Comparison of ENCODE assay signal across 8 mouse cellular contexts in genomic region chr5:122898963-122899776, GRCm38 (mm10). TPM values are rescaled to one million over a fixed set of nuclear protein-coding genes. Genes with fewer than 3 reads are reported as not detected.
A peak's percentile ranks its signal among the peaks of the same experiment; 100 is the strongest.
DNase-seq lines count a peak whose midpoint lies in the region; ATAC-seq and TF ChIP-seq lines count a peak whose summit lies in the region.

No protein-coding gene starts in this region.

- no peak for TF ChIP-seq CTCF in MEL (IDR thresholded peaks at IDR 0.05 in 2 of 3, conservative IDR thresholded peaks at IDR 0.05 in 1 of 3; ENCODE audit: control insufficient read depth in 1 of 3, insufficient read depth in 1 of 3, low read depth in 2 of 3, low read length in 3 of 3, poor library complexity in 1 of 3, severe bottlenecking in 1 of 3)
- TF ChIP-seq CTCF in embryonic fibroblast, embryonic 13.5 days (IDR thresholded peaks at IDR 0.05; ENCODE audit: borderline replicate concordance, insufficient read depth, low read length): no peak

- H3K4me1 ChIP-seq in erythroblast, embryonic 14.5 days (ENCODE audit: control insufficient read depth): peaks cover 76% of the 10 kb centered on the region
- peaks cover 11 to 33% of the 10 kb centered on the region in 2 experiments for H3K4me1 ChIP-seq in MEL (ENCODE audit: control insufficient read depth in 1 of 2, insufficient read depth in 2 of 2, low read length in 2 of 2)
- H3K4me1 ChIP-seq in embryonic fibroblast, embryonic 13.5 days (ENCODE audit: control insufficient read depth, insufficient read depth, low read length): peaks cover 6% of the 10 kb centered on the region

- no peak for ATAC-seq in erythroblast, adult 5-6 weeks (replicated peaks; ENCODE audit: low FRiP score, poor library complexity, severe bottlenecking)

- no peak for TF ChIP-seq RAD21 in MEL (IDR thresholded peaks at IDR 0.05; ENCODE audit: low read depth, low read length)

- H3K9ac ChIP-seq in MEL (ENCODE audit: control insufficient read depth, low read depth, low read length, poor library complexity, severe bottlenecking): peak overlapping the region; percentile 93

- H3K79me2 ChIP-seq in MEL (ENCODE audit: control insufficient read depth, insufficient read depth, low read length, poor library complexity): peaks cover 26% of the 10 kb centered on the region

- TF ChIP-seq EP300 in MEL (IDR thresholded peaks at IDR 0.05; ENCODE audit: low read depth in 1 of 2, low read length in 2 of 2): no peak

- no peak for TF ChIP-seq POLR2A in MEL (IDR thresholded peaks at IDR 0.05; ENCODE audit: control insufficient read depth in 1 of 2, insufficient read depth in 1 of 2, low read depth in 1 of 2, low read length in 2 of 2, poor library complexity in 1 of 2)
- no peak for TF ChIP-seq POLR2A in embryonic fibroblast, embryonic 13.5 days (IDR thresholded peaks at IDR 0.05; ENCODE audit: low read depth, low read length)

- no peaks in the 10 kb centered on the region for H3K27me3 ChIP-seq in erythroblast, embryonic 14.5 days (ENCODE audit: control insufficient read depth)
- no peaks in the 10 kb centered on the region for H3K27me3 ChIP-seq in MEL (ENCODE audit: control insufficient read depth in 1 of 2, insufficient read depth in 2 of 2, low read length in 2 of 2)

- H3K4me3 ChIP-seq in erythroblast, embryonic 14.5 days (replicated peaks): peak overlapping the region; percentile 73
- peak overlapping the region; percentile 82 to 99 for H3K4me3 ChIP-seq in MEL (ENCODE audit: control insufficient read depth in 1 of 2, insufficient read depth in 1 of 2, low read depth in 2 of 2, low read length in 2 of 2)
- H3K4me3 ChIP-seq in embryonic fibroblast, embryonic 13.5 days (ENCODE audit: insufficient read depth, low read length): peak overlapping the region; percentile 76

- H3K36me3 ChIP-seq in erythroblast, embryonic 14.5 days (ENCODE audit: control insufficient read depth): 0 out of 2 replicates have a peak, but pooled peaks cover 2% of the 10 kb centered on the region
- H3K36me3 ChIP-seq in MEL (ENCODE audit: control insufficient read depth in 1 of 2, insufficient read depth in 2 of 2, low read length in 2 of 2): peaks cover 0 to 30% of the 10 kb centered on the region in 2 experiments; a peak in 2 of 4 replicates

- H3K9me3 ChIP-seq in erythroblast, embryonic 14.5 days (ENCODE audit: control insufficient read depth, low read length): no peaks in the 10 kb centered on the region
- no peaks in the 10 kb centered on the region for H3K9me3 ChIP-seq in MEL (replicated peaks; ENCODE audit: insufficient read depth, low read length)

- peak; percentile 80 for DNase-seq in MEL (ENCODE audit: low read depth, low spot score)
- DNase-seq in induced T-regulatory cell, adult 2 months (ENCODE audit: low read depth): peak; percentile 58
- peak; percentile 15 for DNase-seq in lung, postnatal 14 days
- peak; percentile 36 to 77 for DNase-seq in spleen, postnatal 4 days (ENCODE audit: low spot score in 2 of 2)
- no peak for DNase-seq in right cerebral cortex, adult 18-20 months

- peak overlapping the region; percentile 52; the same call in 1 of the 2 replicates for H3K27ac ChIP-seq in MEL (ENCODE audit: control insufficient read depth, low read depth, low read length)
- no peak overlapping the region for H3K27ac ChIP-seq in embryonic fibroblast, embryonic 13.5 days (ENCODE audit: insufficient read depth, low read length)

TF ChIP-seq in MEL, 35 proteins besides CTCF, POLR2A, EP300 and RAD21:
- peak; percentile 39; the same call in 1 of the 2 replicates for TF ChIP-seq MXI1 (IDR thresholded peaks at IDR 0.05; ENCODE audit: low read depth, low read length)
- TF ChIP-seq ZNF384 (IDR thresholded peaks at IDR 0.05; ENCODE audit: low read depth, low read length): peak; percentile 93
- 0 out of 2 replicates have a peak, but pooled peaks have one; percentile 16 for TF ChIP-seq ELF1 (IDR thresholded peaks at IDR 0.05; ENCODE audit: low read depth, low read length)
- peak; percentile 25; the same call in 1 of the 2 replicates for TF ChIP-seq UBTF (IDR thresholded peaks at IDR 0.05; ENCODE audit: borderline replicate concordance, insufficient read depth, low read depth, low read length)
- TF ChIP-seq SIN3A (IDR thresholded peaks at IDR 0.05; ENCODE audit: low read length): 0 out of 2 replicates have a peak, but pooled peaks have one; percentile 22
- no peak for TF ChIP-seq MAFK (IDR thresholded peaks at IDR 0.05; ENCODE audit: borderline replicate concordance, low read depth, low read length)

RNA-seq across cellular contexts. Expression of gene Rnf34, which starts 49.3 kb away (rescaled TPM):
- polyA plus RNA-seq in erythroblast, embryonic 14.5 days (2012): 0.64 and 0.77 TPM in 2 replicates
- total RNA-seq in erythroblast, adult 5-6 weeks (2015; ENCODE audit: low replicate concordance): 5.9 and 8.5 TPM in 2 replicates
- 4.8 and 6.3 TPM in 2 replicates for total RNA-seq in erythroblast, adult 5-6 weeks (2017; ENCODE audit: low replicate concordance)
- total RNA-seq in MEL (2012; rRNA removed): 13.9 and 14.8 TPM in 2 replicates
- polyA plus RNA-seq in MEL (2012; ENCODE audit: insufficient read depth in 1 of 2, insufficient read length in 2 of 2, low read depth in 1 of 2, low replicate concordance in 2 of 2, missing spikeins in 1 of 2): 10 to 100 TPM in 1 of 2 experiments, not detected in 1; 27.4 TPM
- 28.2 and 32.7 TPM in 2 replicates for polyA plus RNA-seq in embryonic fibroblast, embryonic 13.5 days (2011; ENCODE audit: insufficient read length, low read depth, missing spikeins)
